Mouse (Mus musculus) lung, postnatal 14 days (tissue): ENCODE data around the gene Sept10.
"Not testable (repeated sequence)": the region's sequence is repeated elsewhere in the genome, so short reads cannot be mapped to it uniquely, and the experiment has no call there.

Experiments used
- DNase-seq: peaks from one replicate; pipeline ENCODE4 v3.0.0; 2021

The Sept10 gene

DNA sequence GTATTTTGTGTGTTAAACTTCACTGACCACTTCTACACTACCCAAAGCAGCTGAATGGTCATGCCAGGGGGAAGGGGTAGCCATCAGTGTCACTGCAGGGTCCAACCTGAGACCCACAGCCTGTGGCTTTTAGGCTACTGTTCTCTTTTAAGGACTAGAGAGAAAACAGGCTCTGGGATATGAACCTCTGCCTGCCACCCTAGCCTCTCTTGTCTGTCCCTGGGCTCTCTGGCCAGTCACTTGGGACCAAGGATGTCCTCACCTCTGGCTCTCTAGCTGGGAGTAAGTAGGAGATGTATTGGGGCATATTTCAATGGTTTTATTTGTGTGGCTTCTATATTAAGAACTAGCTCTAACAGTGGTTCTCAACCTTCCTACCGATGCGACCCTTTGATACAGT is 101.8 kb downstream of the Sept10 start:
- DNase-seq = no peak

DNA sequence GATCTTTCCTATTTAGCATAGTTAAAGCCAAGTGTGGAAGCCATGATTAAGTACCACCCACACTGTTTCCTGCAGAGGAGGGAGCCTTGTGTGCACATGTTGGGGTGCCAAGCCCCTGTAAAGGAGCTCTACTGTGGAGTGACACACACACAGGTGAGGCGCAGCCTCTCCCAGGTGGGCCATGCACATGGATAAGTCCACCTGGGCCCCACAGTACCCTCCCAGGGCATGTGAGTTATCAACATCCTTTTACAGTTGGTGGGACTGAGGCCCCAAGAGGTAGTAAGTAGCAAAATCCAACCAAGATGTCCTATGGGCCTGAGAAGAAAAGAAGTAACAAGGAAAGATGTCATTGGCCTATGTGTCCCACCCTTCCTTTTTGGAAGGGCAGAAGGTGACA is 102.6 kb downstream of the Sept10 start:
- no peak for DNase-seq

DNA sequence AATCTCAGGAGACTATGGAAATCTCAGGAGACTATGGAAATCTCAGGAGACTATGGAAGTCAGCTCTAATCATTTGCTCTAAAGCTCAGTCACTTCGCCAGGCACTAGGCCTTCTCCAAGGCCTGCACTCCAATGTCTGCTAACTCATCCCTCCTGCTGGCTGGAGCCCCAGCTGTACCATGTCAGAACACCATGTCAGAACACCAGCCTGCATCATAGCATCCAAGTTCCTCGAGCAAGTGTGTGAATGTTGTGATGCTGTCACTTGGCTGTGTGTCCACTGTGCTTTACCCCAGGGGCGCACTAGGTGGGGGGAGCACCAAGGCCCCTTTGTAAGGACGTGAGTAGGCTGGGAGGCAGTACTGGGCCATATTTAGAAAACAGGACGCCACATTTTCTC is 104.1 kb downstream of the Sept10 start:
- DNase-seq = no peak

DNA sequence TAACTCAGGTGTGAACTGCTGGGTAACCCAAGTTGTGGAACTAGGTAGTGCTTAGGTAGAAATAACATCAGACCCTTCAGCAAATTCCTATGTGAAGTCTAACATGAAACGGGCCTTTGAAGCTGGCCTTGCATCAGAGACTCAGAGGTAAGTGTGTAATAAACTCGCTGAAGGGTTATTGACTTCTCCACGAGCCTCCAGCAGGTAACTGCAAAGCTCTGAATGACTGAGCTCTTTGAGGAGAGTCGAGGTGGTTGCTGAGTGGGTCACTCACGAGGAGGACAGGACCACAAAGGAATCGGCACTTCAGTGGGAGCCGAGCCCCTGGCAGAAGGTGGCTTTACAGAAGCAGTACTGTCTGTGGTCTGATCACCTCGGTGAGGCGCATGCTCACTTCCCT is 105.3 kb downstream of the Sept10 start:
- DNase-seq = no peak

DNA sequence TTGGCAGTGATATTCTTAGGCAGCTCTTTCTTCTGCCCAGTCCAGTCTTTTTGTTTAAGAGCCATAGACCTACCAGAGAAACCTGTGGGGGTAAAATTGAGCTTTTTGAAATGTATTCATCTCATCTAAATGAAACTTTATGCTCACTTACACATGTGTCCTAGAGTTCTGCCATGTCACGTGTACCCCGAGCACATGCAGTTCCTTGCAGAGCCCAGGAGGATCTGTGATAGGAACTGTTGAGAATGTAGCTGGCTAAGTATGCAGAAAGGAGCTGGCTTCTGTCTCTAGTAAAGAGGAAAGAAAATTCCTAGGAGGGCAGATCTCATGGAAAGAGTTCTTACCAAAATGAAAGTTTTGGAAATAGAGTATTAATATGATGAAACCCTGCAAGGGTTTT is 106.0 kb downstream of the Sept10 start:
- no peak for DNase-seq

DNA sequence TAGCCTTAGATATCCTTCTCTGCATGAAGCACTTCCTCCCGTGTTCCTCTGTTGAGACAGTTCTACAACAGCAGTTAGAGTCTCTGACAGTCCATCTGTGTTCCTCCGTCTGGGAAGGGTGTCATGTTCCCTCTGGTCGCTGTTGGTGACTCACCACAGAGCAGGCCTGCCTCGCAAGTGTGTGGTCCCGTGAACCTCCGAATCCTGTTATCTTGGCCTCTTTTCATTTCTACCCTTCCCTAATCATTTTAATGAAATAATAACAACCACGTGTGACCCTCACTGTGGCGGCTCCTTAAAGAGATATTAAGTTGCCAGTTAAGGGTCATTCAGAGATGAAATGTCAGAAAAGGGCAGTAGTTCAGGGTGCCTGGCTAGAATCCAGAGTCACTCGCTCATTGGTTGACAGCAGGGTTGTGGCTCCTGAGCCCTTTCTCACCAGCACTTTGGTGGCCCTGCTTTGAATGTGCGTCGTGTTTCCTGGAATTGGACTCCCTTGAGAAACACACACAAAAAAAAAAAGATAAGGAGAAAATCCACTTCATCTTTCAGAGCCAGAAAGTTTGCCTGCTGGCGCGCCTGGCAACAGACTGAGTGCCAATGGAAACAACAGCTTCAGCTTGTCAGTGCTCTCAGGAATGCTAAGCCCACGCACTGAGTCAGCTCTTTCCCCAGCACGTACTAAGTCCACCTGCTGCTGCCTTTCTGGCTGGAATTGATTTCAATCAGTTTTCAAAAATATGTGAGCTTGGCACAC is 106.9 kb downstream of the Sept10 start:
- DNase-seq = peak; percentile 44

DNA sequence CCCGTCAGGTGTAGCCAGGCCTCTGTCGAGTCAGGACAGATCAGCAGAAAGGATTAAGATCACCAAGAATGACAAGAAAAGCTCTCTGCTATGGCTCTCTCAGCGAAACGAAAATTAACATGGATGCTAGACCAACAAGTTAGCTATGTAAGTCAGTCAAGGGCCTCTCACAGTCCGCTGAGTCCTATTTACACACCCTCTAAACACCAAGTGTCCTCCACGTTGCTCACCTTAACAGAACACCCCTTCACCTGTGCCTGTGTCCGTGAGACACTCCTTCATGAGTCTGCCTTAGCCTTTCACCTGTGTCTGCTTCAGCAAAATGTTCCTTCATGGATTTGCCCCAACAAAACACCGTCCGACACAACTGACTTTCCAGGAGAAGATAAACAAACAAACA is 108.3 kb downstream of the Sept10 start:
- no peak for DNase-seq

DNA sequence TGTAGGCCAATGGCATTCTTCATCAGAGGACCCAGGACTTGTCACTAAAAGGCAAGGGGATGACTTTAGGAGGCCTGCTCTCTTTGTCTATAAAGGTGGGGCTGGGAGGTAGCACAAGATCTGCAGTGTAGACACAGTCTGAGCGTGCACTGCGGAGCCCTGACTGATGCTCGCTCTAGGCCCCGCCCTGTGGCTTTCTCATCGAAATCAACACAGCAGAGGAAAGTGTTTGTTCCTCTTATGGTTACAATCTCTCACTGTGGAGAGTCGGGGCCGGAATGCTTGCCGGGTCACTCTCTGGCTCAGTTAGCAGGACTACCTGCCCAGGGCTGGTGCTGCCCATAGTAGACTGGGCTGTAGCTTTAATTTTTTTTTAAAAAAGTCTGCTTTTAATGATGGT is 108.9 kb downstream of the Sept10 start:
- no peak for DNase-seq

DNA sequence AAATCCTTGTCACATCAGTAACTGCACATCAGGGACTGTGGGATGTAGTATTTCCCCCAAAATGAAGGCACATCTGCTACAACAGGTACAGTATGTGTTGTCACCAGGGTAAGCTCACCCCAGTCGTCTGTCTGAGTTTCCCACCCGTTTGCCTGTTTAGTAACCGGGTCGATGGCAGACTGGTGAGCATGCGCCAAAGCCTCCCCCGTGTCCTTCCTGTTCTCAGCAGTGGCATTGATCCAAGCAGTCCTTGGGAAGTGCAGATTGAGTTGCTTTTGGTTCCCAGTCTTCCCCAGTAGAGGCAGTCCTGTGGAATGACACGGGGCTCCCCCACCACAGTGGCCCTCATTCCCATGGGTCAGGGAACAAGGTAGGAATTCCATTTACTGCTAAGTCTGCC is 111.3 kb downstream of the Sept10 start:
- no peak for DNase-seq

DNA sequence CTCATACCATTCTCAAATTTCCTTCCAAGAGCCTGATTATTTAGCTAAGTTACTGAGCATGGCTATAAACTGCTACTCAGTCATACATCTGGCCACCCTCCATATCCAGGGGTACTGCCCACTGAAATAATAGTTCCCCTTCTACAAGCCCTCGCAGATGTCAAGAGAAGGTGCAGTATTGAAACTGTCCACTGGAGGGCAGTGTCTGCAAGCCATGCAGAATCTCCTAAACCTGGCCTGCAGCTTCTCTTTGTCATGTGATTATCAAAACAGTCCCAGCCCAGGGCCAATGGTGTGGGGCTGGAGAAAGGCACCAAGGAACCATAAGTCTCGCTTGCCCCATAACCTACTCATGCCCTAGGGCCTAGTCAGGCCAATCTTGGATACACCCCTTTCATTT is 112.6 kb downstream of the Sept10 start:
- peak; percentile 88 for DNase-seq

DNA sequence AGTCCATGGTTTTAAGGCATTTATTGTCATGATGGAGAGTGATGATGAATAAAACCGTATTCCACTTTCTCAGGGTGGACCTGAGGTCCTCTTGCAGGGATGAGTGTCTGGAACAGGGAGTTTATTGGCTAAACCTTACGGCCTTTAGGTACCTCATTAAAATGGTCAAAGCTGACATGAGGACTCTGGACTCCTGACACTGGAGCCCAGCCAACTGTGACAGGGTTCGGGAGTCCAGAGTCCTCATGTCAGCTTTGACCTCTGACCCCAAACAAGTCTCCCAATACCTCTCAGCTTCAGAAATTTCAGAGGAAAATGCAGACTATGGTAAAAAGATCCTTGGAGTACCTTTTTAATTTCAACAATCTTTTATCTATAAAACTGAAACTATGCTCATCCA is 115.0 kb downstream of the Sept10 start:
- DNase-seq = no peak

DNA sequence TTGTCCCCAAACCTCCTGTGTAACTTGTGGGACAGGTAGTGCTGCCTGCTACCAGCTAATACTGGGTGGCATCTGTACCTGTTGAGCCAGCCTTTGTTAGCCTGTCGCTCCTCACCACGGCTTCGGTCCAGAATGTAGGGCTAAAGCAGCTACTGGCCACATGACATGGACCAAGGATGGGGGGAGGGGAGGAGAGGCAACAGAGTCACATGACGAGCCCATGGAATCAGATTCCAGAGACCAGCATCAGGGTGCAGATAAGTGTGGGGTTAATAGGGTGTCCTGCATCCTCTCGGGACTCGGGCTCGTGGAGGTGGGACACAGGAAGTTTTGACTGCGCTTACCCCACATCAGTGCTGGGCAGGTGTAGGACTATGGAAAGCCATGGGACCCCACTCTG is 115.8 kb downstream of the Sept10 start:
- DNase-seq = no peak

DNA sequence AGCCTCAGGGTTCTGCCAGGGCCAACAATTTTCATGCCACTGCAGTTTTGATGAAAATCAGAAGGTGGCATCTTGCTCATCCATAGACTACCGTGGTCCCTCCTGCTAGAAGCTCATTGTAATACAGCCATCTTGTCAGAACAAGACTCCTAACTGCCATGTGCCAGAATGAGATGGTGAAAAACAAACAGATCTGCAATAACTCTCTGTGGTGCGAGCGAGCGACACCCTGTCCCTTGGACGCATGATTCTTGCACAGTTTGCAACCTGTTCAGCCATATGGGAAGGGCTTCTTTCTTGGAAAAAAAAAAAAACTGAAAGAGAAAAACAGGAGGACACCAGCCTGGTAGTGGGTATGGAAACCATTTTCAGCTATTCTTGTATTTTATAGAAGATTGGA is 117.0 kb downstream of the Sept10 start:
- no peak for DNase-seq

DNA sequence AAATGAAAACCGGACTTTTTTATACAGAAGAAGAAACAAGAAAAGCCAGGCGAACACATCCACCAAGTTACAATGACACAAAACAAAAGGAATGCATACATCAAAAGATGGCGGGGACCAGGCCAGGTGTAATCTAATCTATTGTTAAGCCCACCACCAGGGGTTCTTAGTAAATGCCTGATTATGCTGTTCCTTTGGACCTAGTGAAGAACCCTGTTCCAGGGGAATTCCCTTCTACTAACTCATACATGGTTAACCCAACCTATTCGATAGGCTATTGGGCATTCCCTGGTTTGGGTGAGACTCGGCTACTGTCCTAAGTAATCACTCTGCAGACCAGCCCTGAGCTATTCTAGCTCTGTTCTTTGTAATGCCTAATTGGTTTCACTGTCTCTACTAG is 118.6 kb downstream of the Sept10 start:
- not testable (repeated sequence) for DNase-seq

DNA sequence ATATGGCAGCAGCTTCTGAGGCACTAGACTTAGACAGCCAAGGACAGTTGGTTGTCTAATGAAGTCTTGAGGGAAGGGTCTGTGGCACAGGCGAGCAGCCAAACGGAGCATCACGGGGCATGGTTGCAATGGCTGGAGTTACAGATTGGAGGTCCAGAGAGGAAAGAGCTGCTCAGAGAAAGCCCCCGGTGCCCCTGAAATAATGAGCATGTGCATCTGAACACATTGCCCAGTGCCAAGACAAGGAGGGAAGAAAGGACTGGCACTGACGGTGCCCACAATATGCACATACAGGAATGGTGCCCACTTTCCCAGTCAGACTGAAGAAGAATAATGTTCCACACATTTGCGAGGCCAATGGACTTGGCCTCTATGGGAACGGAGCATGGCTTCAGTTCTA is 129.7 kb downstream of the Sept10 start:
- no peak for DNase-seq
